Mouse (Mus musculus): ENCODE data around the gene Cx3cl1. TPM values are rescaled to one million over a fixed set of nuclear protein-coding genes. Genes with fewer than 3 reads are reported as not detected.

The Cx3cl1 gene
- polyA plus RNA-seq, 1 experiment from 2014 or later: 8.8 TPM

GRCm38 (mm10) chr8:94810855-94811254, 39.0 kb downstream of the Cx3cl1 start:
- no peaks in the 10 kb centered on the region for H3K9me3 ChIP-seq (replicated peaks; ENCODE audit: control insufficient read depth, low read length)
- no peak overlapping the region for H3K4me3 ChIP-seq (ENCODE audit: low read depth, low read length)
- 0 out of 2 replicates have a peak, but pooled peaks cover 3% of the 10 kb centered on the region for H3K27me3 ChIP-seq (ENCODE audit: control insufficient read depth, insufficient read depth, low read length)
- no peaks in the 10 kb centered on the region for H3K36me3 ChIP-seq (ENCODE audit: control insufficient read depth, insufficient read depth, low read length)
- no peak overlapping the region for H3K4me2 ChIP-seq
- no peak overlapping the region for H3K9ac ChIP-seq (ENCODE audit: low read depth, low read length)
- WGBS (ENCODE audit: insufficient replicate concordance): 76% methylated on average over 5 of the region's 5 CpGs
- H3K4me1 ChIP-seq (ENCODE audit: control insufficient read depth, insufficient read depth, low read length): peaks cover 7% of the 10 kb centered on the region; the same call in 1 of the 2 replicates
- H3K27ac ChIP-seq (ENCODE audit: low read depth, low read length): no peak overlapping the region
- ATAC-seq (replicated peaks; ENCODE audit: insufficient number of reproducible peaks, low FRiP score, low TSS enrichment): no peak

GRCm38 (mm10) chr8:94811654-94812053, 39.8 kb downstream of the Cx3cl1 start:
- no peak for ATAC-seq (replicated peaks; ENCODE audit: insufficient number of reproducible peaks, low FRiP score, low TSS enrichment)
- Histone ChIP-seq H3K4me3 (ENCODE audit: low read depth, low read length) (no peak overlapping the region), H3K36me3 (ENCODE audit: control insufficient read depth, insufficient read depth, low read length) (no peaks in the 10 kb centered on the region), H3K27ac (ENCODE audit: low read depth, low read length) (no peak overlapping the region), H3K4me1 (ENCODE audit: control insufficient read depth, insufficient read depth, low read length) (peaks cover 7% of the 10 kb centered on the region; the same call in 1 of the 2 replicates), H3K4me2 (no peak overlapping the region), H3K27me3 (ENCODE audit: control insufficient read depth, insufficient read depth, low read length) (0 out of 2 replicates have a peak, but pooled peaks cover 3% of the 10 kb centered on the region), H3K9ac (ENCODE audit: low read depth, low read length) (no peak overlapping the region; the same call in 1 of the 2 replicates), H3K9me3 (replicated peaks; ENCODE audit: control insufficient read depth, low read length) (no peaks in the 10 kb centered on the region)
- 62% methylated on average over 6 of the region's 6 CpGs for WGBS (ENCODE audit: insufficient replicate concordance)

GRCm38 (mm10) chr8:94812645-94813098, 40.9 kb downstream of the Cx3cl1 start:
- Histone ChIP-seq H3K27ac (ENCODE audit: low read depth, low read length) (no peak overlapping the region), H3K4me3 (ENCODE audit: low read depth, low read length) (no peak overlapping the region), H3K9ac (ENCODE audit: low read depth, low read length) (no peak overlapping the region), H3K27me3 (ENCODE audit: control insufficient read depth, insufficient read depth, low read length) (0 out of 2 replicates have a peak, but pooled peaks cover 3% of the 10 kb centered on the region), H3K4me1 (ENCODE audit: control insufficient read depth, insufficient read depth, low read length) (peaks cover 3% of the 10 kb centered on the region; the same call in 1 of the 2 replicates), H3K9me3 (replicated peaks; ENCODE audit: control insufficient read depth, low read length) (no peaks in the 10 kb centered on the region), H3K4me2 (peak overlapping the region; percentile 33; the same call in 1 of the 2 replicates), H3K36me3 (ENCODE audit: control insufficient read depth, insufficient read depth, low read length) (no peaks in the 10 kb centered on the region)
- peak; percentile 35; the same call in 1 of the 2 replicates for ATAC-seq (replicated peaks; ENCODE audit: insufficient number of reproducible peaks, low FRiP score, low TSS enrichment)
- 31% methylated on average over 6 of the region's 6 CpGs for WGBS (ENCODE audit: insufficient replicate concordance)

- Histone ChIP-seq H3K27ac (ENCODE audit: low read depth, low read length) (no peak overlapping the region), H3K4me2 (no peak overlapping the region), H3K9me3 (replicated peaks; ENCODE audit: control insufficient read depth, low read length) (no peaks in the 10 kb centered on the region), H3K9ac (ENCODE audit: low read depth, low read length) (no peak overlapping the region), H3K27me3 (ENCODE audit: control insufficient read depth, insufficient read depth, low read length) (0 out of 2 replicates have a peak, but pooled peaks cover 3% of the 10 kb centered on the region), H3K36me3 (ENCODE audit: control insufficient read depth, insufficient read depth, low read length) (no peaks in the 10 kb centered on the region), H3K4me1 (ENCODE audit: control insufficient read depth, insufficient read depth, low read length) (0 out of 2 replicates have a peak, but pooled peaks cover 2% of the 10 kb centered on the region), H3K4me3 (ENCODE audit: low read depth, low read length) (no peak overlapping the region)
- ATAC-seq (replicated peaks; ENCODE audit: insufficient number of reproducible peaks, low FRiP score, low TSS enrichment): no peak
- WGBS (ENCODE audit: insufficient replicate concordance): 0% methylated on average over 1 of the region's 1 CpGs
These were observed 42.7 kb downstream of the Cx3cl1 start for GRCm38 (mm10) chr8:94814556-94814955.

- no peak overlapping the region for H3K27ac ChIP-seq (ENCODE audit: low read depth, low read length)
- no peak overlapping the region for H3K4me2 ChIP-seq
- 86% methylated on average over 11 of the region's 11 CpGs for WGBS (ENCODE audit: insufficient replicate concordance)
- H3K4me1 ChIP-seq (ENCODE audit: control insufficient read depth, insufficient read depth, low read length): no peaks in the 10 kb centered on the region
- H3K9ac ChIP-seq (ENCODE audit: low read depth, low read length): no peak overlapping the region
- H3K9me3 ChIP-seq (replicated peaks; ENCODE audit: control insufficient read depth, low read length): no peaks in the 10 kb centered on the region
- ATAC-seq (replicated peaks; ENCODE audit: insufficient number of reproducible peaks, low FRiP score, low TSS enrichment): no peak
- no peak overlapping the region for H3K4me3 ChIP-seq (ENCODE audit: low read depth, low read length)
- no peaks in the 10 kb centered on the region for H3K27me3 ChIP-seq (ENCODE audit: control insufficient read depth, insufficient read depth, low read length)
- H3K36me3 ChIP-seq (ENCODE audit: control insufficient read depth, insufficient read depth, low read length): peaks cover 5% of the 10 kb centered on the region
These were observed 46.1 kb downstream of the Cx3cl1 start for GRCm38 (mm10) chr8:94817933-94818332.

GRCm38 (mm10) chr8:94819671-94820179, 47.9 kb downstream of the Cx3cl1 start:
- Histone ChIP-seq H3K4me2 (no peak overlapping the region), H3K9me3 (replicated peaks; ENCODE audit: control insufficient read depth, low read length) (no peaks in the 10 kb centered on the region), H3K4me3 (ENCODE audit: low read depth, low read length) (no peak overlapping the region), H3K4me1 (ENCODE audit: control insufficient read depth, insufficient read depth, low read length) (no peaks in the 10 kb centered on the region), H3K36me3 (ENCODE audit: control insufficient read depth, insufficient read depth, low read length) (peaks cover 16% of the 10 kb centered on the region), H3K9ac (ENCODE audit: low read depth, low read length) (no peak overlapping the region), H3K27ac (ENCODE audit: low read depth, low read length) (no peak overlapping the region; the same call in 1 of the 2 replicates), H3K27me3 (ENCODE audit: control insufficient read depth, insufficient read depth, low read length) (no peaks in the 10 kb centered on the region)
- ATAC-seq (replicated peaks; ENCODE audit: insufficient number of reproducible peaks, low FRiP score, low TSS enrichment): 0 out of 2 replicates have a peak, but pooled peaks have one; percentile 36
- WGBS (ENCODE audit: insufficient replicate concordance): 43% methylated on average over 6 of the region's 6 CpGs

- H3K4me3 ChIP-seq (ENCODE audit: low read depth, low read length): no peak overlapping the region
- H3K9me3 ChIP-seq (replicated peaks; ENCODE audit: control insufficient read depth, low read length): no peaks in the 10 kb centered on the region
- H3K27ac ChIP-seq (ENCODE audit: low read depth, low read length): no peak overlapping the region
- H3K4me2 ChIP-seq: no peak overlapping the region
- H3K36me3 ChIP-seq (ENCODE audit: control insufficient read depth, insufficient read depth, low read length): peaks cover 19% of the 10 kb centered on the region
- 90% methylated on average over 7 of the region's 7 CpGs for WGBS (ENCODE audit: insufficient replicate concordance)
- no peak for ATAC-seq (replicated peaks; ENCODE audit: insufficient number of reproducible peaks, low FRiP score, low TSS enrichment)
- no peak overlapping the region for H3K9ac ChIP-seq (ENCODE audit: low read depth, low read length)
- H3K27me3 ChIP-seq (ENCODE audit: control insufficient read depth, insufficient read depth, low read length): no peaks in the 10 kb centered on the region
- no peaks in the 10 kb centered on the region for H3K4me1 ChIP-seq (ENCODE audit: control insufficient read depth, insufficient read depth, low read length)
These were observed 48.7 kb downstream of the Cx3cl1 start for GRCm38 (mm10) chr8:94820553-94820952.

- Histone ChIP-seq H3K36me3 (ENCODE audit: control insufficient read depth, insufficient read depth, low read length) (peaks cover 22% of the 10 kb centered on the region), H3K4me2 (no peak overlapping the region), H3K9me3 (replicated peaks; ENCODE audit: control insufficient read depth, low read length) (no peaks in the 10 kb centered on the region), H3K27me3 (ENCODE audit: control insufficient read depth, insufficient read depth, low read length) (no peaks in the 10 kb centered on the region), H3K4me3 (ENCODE audit: low read depth, low read length) (no peak overlapping the region), H3K4me1 (ENCODE audit: control insufficient read depth, insufficient read depth, low read length) (no peaks in the 10 kb centered on the region), H3K27ac (ENCODE audit: low read depth, low read length) (no peak overlapping the region), H3K9ac (ENCODE audit: low read depth, low read length) (no peak overlapping the region)
- ATAC-seq (replicated peaks; ENCODE audit: insufficient number of reproducible peaks, low FRiP score, low TSS enrichment): no peak
- WGBS (ENCODE audit: insufficient replicate concordance): 89% methylated on average over 2 of the region's 2 CpGs
These were observed 49.6 kb downstream of the Cx3cl1 start for GRCm38 (mm10) chr8:94821381-94821780.
